Mouse (Mus musculus): ENCODE results near the gene Kcnn3. TPM values are rescaled to one million over a fixed set of nuclear protein-coding genes. Genes with fewer than 3 reads are reported as not detected.

Kcnn3 gene
- polyA plus RNA-seq, 1 experiment = 6.2 TPM

DNA sequence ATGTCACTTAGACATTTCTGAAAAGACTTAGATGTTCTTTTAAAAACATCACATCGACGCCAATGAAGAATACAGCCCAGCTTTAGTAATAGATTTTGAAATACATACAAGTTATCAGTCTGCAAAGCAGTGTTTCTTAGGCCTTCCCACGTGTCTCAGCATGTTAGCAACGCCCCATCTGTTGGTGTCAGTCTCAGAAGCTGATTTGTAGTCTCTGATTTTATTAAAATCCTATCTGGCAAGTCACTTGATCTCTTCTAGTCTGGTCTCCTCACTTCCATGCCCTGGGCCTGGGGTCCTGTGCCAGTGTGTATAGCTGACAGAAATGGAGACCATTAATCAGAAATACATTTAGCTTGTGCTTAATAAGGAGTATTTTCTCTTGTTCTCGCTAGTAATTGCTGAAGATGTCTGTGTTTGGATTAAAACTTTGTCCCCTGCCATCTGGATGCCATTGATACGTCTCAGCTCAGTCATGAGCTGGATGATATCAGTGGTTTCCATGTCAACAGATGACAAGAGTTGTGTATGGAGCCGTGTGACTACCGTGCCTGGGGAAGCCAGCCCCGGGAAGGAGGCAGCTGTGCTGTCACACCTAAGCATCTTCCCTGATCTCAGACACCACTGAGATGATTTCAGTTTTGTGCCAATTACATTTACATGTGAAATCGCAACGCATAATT lies 140.1 kb downstream of the Kcnn3 start:
- Histone ChIP-seq H3K4me1 (ENCODE audit: control insufficient read depth, insufficient read depth, low read length) (peaks cover 3% of the 10 kb centered on the region; the same call in 1 of the 2 replicates), H3K27ac (ENCODE audit: insufficient read depth, low read length) (no peak overlapping the region), H3K4me3 (replicated peaks; ENCODE audit: insufficient read depth, low read depth, low read length) (no peak overlapping the region), H3K27me3 (ENCODE audit: control insufficient read depth, insufficient read depth, low read length) (no peaks in the 10 kb centered on the region)
- DNase-seq = no peak
- WGBS = 71% methylated on average over 11 of the region's 11 CpGs
- no peak for TF ChIP-seq POLR2A (IDR thresholded peaks at IDR 0.05; ENCODE audit: borderline replicate concordance, insufficient read depth, low read length)
- TF ChIP-seq CTCF (IDR thresholded peaks at IDR 0.05; ENCODE audit: borderline replicate concordance, insufficient read depth, low read depth, low read length) = no peak

DNA sequence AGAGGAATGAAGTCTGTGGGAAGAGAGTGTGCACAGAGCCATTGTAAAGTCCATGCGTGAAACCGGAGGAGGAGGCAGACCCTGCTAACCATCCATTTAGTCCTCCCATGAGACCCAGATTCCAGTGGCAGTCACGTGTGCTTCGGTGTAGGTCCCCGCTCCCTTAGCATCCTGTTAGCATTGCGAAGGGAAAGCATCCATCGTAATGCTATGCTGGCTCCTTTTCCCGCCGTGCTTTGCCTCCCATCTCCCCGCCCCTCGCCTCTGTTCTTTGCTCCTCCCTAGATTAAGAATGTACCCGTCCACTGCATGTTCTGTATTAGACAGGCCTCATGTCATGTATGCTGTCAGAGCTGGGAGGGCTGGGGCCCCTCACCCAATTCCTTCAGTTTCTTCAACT lies 144.8 kb downstream of the Kcnn3 start:
- DNase-seq = no peak
- H3K4me3 ChIP-seq (replicated peaks; ENCODE audit: insufficient read depth, low read depth, low read length) = no peak overlapping the region
- H3K27ac ChIP-seq (ENCODE audit: insufficient read depth, low read length) = no peak overlapping the region
- no peaks in the 10 kb centered on the region for H3K27me3 ChIP-seq (ENCODE audit: control insufficient read depth, insufficient read depth, low read length)
- H3K4me1 ChIP-seq (ENCODE audit: control insufficient read depth, insufficient read depth, low read length) = peaks cover 3% of the 10 kb centered on the region; the same call in 1 of the 2 replicates
- 82% methylated on average over 12 of the region's 12 CpGs for WGBS
- TF ChIP-seq CTCF (IDR thresholded peaks at IDR 0.05; ENCODE audit: borderline replicate concordance, insufficient read depth, low read depth, low read length) = no peak
- TF ChIP-seq POLR2A (IDR thresholded peaks at IDR 0.05; ENCODE audit: borderline replicate concordance, insufficient read depth, low read length) = no peak

DNA sequence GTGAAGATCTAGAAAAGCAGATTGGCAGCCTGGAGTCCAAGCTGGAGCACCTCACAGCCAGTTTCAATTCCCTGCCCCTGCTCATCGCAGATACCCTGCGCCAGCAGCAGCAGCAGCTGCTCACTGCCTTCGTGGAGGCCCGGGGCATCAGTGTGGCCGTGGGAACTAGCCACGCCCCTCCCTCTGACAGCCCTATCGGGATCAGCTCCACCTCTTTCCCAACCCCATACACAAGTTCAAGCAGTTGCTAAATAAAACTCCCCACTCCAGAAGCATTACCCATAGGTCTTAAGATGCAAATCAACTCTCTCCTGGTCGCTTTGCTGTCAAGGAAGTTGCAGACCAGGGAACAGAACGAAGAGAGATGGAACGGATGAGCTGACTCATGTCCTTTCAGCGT lies 147.2 kb downstream of the Kcnn3 start:
- no peak for DNase-seq
- Histone ChIP-seq H3K4me3 (replicated peaks; ENCODE audit: insufficient read depth, low read depth, low read length) (no peak overlapping the region), H3K4me1 (ENCODE audit: control insufficient read depth, insufficient read depth, low read length) (peaks cover 3% of the 10 kb centered on the region; the same call in 1 of the 2 replicates), H3K27me3 (ENCODE audit: control insufficient read depth, insufficient read depth, low read length) (no peaks in the 10 kb centered on the region), H3K27ac (ENCODE audit: insufficient read depth, low read length) (no peak overlapping the region)
- WGBS = 48% methylated on average over 11 of the region's 11 CpGs
- TF ChIP-seq CTCF (IDR thresholded peaks at IDR 0.05; ENCODE audit: borderline replicate concordance, insufficient read depth, low read depth, low read length) = no peak
- no peak for TF ChIP-seq POLR2A (IDR thresholded peaks at IDR 0.05; ENCODE audit: borderline replicate concordance, insufficient read depth, low read length)

DNA sequence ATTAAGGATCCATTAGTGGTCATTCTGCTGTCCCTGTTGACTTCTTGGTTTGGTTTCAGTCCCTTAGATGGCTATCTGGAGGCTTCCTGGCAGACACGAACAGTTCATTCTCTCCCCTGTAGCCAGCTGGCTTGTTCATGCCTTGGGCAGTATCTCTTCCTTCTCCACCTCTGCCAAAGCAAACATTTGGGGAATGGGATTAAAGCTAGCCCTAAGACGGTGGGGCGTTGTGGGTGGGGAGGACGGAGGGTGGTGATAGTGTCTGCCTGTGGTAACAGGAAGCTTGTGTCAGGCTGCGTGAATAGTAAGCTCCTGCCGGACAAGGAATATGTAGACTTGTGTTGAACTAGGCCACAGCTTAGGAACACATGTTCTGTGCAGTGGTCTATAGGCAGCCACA lies 151.4 kb downstream of the Kcnn3 start:
- TF ChIP-seq POLR2A (IDR thresholded peaks at IDR 0.05; ENCODE audit: borderline replicate concordance, insufficient read depth, low read length) = no peak
- no peak for TF ChIP-seq CTCF (IDR thresholded peaks at IDR 0.05; ENCODE audit: borderline replicate concordance, insufficient read depth, low read depth, low read length)
- no peak overlapping the region for H3K4me3 ChIP-seq (replicated peaks; ENCODE audit: insufficient read depth, low read depth, low read length)
- H3K27me3 ChIP-seq (ENCODE audit: control insufficient read depth, insufficient read depth, low read length) = no peaks in the 10 kb centered on the region
- no peak overlapping the region for H3K27ac ChIP-seq (ENCODE audit: insufficient read depth, low read length)
- DNase-seq = no peak
- no peaks in the 10 kb centered on the region for H3K4me1 ChIP-seq (ENCODE audit: control insufficient read depth, insufficient read depth, low read length)
- 39% methylated on average over 6 of the region's 6 CpGs for WGBS

DNA sequence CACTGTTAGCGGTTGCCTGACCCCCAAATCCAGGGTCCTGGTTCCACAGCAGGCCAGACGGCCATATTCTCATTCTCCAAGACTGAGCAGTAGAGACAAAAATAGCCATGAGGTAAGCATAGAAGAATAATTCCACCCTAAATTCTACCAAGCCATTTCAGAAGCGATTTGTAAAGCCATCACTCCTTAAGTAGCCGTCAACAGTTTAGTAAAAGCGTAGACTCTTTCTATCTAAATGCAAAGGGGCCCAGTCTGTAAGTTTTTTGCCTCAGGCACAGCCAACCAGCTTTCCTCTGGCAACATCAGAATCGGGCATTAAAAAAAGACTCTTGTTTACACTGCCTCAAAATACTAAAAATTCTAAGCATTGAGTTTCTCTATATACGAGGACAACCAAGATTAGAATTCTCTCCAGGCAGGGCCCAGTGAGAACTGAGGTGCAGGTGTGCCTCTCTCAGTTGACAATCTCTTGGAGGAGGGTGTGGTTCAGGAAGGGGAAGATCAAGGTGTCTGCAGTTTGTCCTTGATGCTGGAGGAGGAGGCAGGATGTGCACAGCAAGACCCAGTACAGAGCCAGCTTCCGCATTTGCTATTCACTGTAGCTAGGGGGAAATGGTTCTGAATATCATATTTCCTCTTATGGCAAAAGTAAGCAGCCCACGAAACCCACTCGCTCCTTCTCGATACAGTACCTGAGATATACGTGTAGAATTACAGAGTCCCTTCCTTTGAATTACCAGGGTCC lies 152.8 kb downstream of the Kcnn3 start:
- TF ChIP-seq CTCF (IDR thresholded peaks at IDR 0.05; ENCODE audit: borderline replicate concordance, insufficient read depth, low read depth, low read length) (no peak), POLR2A (IDR thresholded peaks at IDR 0.05; ENCODE audit: borderline replicate concordance, insufficient read depth, low read length) (no peak)
- Histone ChIP-seq H3K4me1 (ENCODE audit: control insufficient read depth, insufficient read depth, low read length) (no peaks in the 10 kb centered on the region), H3K27ac (ENCODE audit: insufficient read depth, low read length) (no peak overlapping the region), H3K4me3 (replicated peaks; ENCODE audit: insufficient read depth, low read depth, low read length) (no peak overlapping the region), H3K27me3 (ENCODE audit: control insufficient read depth, insufficient read depth, low read length) (no peaks in the 10 kb centered on the region)
- 92% methylated on average over 12 of the region's 12 CpGs for WGBS
- DNase-seq = no peak

DNA sequence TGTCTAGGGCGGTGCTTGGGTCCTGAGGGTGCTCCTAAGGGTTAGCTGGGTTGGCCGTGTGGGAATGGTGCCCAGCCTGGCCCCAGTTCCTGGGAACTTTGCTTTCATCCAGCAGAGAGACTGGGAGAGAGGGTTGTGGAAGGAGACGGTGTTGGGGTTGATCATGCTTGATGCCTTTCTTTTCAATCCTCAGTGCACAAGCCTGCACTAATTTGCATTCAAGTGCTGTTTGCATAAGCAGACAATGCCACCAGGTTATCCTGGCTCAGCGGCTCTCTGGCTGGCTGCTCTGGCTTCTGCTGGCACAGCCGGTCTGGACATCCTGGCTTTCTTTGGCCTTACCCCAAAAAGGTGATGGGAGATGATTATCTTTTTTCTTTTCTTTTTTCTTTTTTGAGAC lies 157.7 kb downstream of the Kcnn3 start:
- no peak for TF ChIP-seq POLR2A (IDR thresholded peaks at IDR 0.05; ENCODE audit: borderline replicate concordance, insufficient read depth, low read length)
- TF ChIP-seq CTCF (IDR thresholded peaks at IDR 0.05; ENCODE audit: borderline replicate concordance, insufficient read depth, low read depth, low read length) = no peak
- WGBS = 37% methylated on average over 5 of the region's 5 CpGs
- no peaks in the 10 kb centered on the region for H3K4me1 ChIP-seq (ENCODE audit: control insufficient read depth, insufficient read depth, low read length)
- no peak overlapping the region for H3K4me3 ChIP-seq (replicated peaks; ENCODE audit: insufficient read depth, low read depth, low read length)
- H3K27me3 ChIP-seq (ENCODE audit: control insufficient read depth, insufficient read depth, low read length) = no peaks in the 10 kb centered on the region
- H3K27ac ChIP-seq (ENCODE audit: insufficient read depth, low read length) = no peak overlapping the region
- DNase-seq = no peak

DNA sequence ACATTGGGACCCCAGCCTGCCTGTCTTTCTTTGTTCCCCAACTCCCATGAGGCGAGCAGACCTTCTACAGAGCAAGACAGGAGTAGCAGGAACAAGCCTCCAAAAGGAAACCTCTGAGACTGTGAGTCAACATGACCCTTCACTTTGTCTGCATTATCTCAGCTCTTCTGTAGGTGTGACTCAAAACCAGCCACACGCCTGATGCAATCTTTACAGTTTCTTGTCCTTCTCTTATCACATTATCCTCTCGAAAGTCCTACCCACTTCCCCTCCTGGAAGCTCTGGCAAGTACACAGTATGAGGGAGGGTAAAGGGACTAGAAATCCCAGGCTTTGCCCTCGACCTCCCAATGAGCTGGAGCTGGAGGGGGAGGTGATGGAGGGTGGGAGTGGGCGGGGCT lies 166.1 kb downstream of the Kcnn3 start:
- H3K27ac ChIP-seq (ENCODE audit: insufficient read depth, low read length) = no peak overlapping the region
- TF ChIP-seq CTCF (IDR thresholded peaks at IDR 0.05; ENCODE audit: borderline replicate concordance, insufficient read depth, low read depth, low read length) = no peak
- no peak for TF ChIP-seq POLR2A (IDR thresholded peaks at IDR 0.05; ENCODE audit: borderline replicate concordance, insufficient read depth, low read length)
- 64% methylated on average over 5 of the region's 5 CpGs for WGBS
- DNase-seq = no peak
- H3K27me3 ChIP-seq (ENCODE audit: control insufficient read depth, insufficient read depth, low read length) = no peaks in the 10 kb centered on the region; the same call in 1 of the 2 replicates
- H3K4me3 ChIP-seq (replicated peaks; ENCODE audit: insufficient read depth, low read depth, low read length) = no peak overlapping the region
- no peaks in the 10 kb centered on the region for H3K4me1 ChIP-seq (ENCODE audit: control insufficient read depth, insufficient read depth, low read length)

All from cerebellum, adult 2 months (tissue).